Mouse (Mus musculus): ENCODE results near the gene Akap12.
A peak's percentile ranks its signal among the peaks of the same experiment; 100 is the strongest.

The Akap12 gene

DNA sequence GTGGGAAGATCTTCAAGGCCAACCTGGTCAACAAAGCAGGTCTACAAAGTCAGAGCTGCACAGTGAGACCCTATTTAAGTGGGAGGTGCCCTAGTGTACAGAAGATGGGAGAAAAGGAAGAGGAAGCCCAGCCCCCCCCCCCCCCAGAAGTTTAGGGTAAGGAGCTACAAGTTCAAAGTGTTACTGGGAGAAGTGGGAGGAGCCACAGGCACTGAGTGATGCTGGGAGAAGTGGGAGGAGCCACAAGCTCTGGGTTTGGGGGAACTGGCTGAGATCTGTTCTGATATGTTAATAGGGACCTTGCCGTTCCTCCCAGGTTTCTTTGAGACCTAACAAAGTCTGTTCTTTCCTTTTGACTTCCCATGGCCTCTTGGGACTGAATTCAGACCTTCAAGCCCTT lies 18.6 kb downstream of the Akap12 start:
- DNase-seq (ENCODE audit: low spot score in 2 of 2), result no peak

GRCm38 (mm10) chr10:4285752-4286151 lies 19.6 kb downstream of the Akap12 start:
- no peak for DNase-seq (ENCODE audit: low spot score in 2 of 2)

DNA sequence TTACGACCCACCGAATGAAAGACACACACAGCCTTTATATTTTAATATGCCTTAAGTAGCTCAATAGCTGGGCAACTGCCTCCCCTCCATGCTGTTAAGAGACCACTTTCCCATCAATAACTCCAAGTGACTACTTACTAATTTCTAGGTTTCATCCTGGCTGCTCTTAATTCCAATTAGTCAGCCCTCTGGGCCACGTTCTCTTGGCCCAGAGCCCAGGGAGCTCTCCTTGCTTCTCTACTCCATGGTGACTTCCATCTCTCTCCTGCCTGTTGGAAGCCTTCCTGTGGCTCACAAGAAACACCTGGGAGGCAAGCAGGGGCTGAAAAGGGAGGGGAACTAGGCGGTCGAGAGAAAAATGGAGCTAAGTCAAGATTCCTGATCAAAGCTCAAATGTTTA lies 23.0 kb downstream of the Akap12 start:
- DNase-seq (ENCODE audit: low spot score in 2 of 2), result no peak

DNA sequence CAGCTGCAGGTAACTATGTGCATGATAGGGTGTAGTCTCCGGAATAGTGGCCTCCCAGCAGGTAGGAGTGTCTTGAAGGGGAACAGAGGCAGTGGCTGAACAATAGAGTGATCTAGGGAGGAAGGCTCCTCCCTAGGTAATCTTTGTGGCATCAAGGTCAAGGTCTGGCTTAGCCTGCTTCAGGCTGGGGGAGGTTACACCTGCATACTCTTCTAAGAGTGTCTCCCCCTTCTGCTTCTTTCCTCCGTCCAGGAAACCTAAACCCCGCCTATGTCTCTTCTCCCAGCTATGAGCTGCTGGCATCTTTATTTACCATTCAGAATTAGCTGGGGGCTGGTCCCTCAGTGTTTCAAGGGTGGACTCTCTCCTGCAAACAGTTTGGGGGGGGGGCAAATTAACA lies 23.5 kb downstream of the Akap12 start:
- DNase-seq (ENCODE audit: low spot score in 2 of 2), result no peak

DNA sequence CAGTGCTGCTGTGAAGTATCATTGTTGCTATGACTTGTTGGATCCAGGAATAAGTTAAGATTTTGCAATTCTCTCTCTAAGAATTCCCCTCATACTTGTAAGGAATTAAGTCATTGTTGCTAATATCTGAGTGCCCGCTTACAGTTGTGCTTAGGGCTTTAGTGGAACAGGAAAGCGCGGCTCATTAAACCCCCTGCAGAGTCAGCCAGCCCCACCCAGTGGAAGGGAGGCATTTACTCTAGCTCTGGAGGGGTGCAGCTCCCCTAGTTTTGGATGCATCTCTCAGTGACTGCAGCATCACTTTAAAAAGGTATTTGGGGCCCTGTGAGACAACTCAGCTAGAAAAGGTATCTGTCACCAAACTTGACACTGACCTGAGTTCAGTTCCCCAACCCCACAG lies 24.0 kb downstream of the Akap12 start:
- DNase-seq (ENCODE audit: low spot score in 2 of 2), result no peak

DNA sequence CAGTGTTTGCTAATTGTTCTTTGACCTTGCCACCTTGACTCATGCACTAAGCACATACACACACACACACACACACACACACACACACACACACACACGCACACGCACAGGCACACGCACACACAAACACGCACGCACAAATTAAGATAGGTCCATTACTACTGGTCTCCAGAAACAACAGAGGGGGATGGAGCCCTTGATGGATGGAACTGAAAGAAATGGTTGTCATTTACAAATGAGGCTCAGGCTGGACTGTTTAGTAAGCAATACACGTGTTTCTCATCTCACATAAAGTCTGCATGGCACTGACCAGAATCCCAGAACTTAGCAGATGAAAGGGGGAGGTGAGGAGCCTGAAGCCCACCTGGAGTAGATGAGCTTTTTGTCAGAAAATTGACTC lies 24.4 kb downstream of the Akap12 start:
- no peak for DNase-seq (ENCODE audit: low spot score in 2 of 2)

DNA sequence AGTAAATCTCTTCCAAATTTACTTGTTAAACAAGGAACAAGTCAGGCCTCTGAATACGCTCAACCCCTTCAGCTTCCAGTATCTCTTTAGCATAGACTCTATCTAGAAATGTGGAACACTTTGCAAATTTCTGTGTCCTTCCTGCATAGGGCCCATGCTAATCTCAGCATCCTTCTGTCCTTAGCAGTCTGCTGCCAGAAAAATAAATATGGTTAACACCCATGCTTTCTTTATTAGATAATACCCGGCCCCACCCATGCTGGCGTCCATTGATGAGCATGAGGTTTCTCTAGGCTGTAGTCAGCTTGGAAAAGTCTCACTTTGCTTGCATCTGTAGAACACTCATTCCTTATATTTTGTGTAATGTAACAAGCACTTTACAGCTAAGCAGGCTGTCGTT lies 27.2 kb downstream of the Akap12 start:
- DNase-seq (ENCODE audit: low spot score in 2 of 2), result no peak

- DNase-seq (ENCODE audit: low spot score in 2 of 2), result no peak
These were observed 37.4 kb downstream of the Akap12 start for GRCm38 (mm10) chr10:4303558-4303957.

DNA sequence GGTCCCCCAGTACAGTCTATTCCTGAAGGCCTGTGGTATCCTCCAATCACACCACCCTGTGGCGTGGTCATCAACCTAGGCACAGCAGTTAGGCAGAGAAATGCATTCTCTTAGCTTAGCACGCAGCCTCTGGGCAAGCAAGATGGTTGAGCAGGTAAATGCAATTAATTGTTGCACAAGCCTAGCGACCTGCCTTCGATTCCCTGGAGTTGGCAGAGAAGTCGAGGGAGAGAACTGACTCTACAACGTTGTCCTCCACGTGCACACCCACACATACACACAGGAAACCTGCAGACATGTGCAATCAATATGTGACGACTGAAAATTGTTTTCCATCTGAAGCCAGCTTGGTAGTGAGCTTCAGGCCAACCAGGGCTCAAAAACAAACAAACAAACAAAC lies 57.7 kb downstream of the Akap12 start:
- DNase-seq (ENCODE audit: low spot score in 2 of 2), result no peak

DNA sequence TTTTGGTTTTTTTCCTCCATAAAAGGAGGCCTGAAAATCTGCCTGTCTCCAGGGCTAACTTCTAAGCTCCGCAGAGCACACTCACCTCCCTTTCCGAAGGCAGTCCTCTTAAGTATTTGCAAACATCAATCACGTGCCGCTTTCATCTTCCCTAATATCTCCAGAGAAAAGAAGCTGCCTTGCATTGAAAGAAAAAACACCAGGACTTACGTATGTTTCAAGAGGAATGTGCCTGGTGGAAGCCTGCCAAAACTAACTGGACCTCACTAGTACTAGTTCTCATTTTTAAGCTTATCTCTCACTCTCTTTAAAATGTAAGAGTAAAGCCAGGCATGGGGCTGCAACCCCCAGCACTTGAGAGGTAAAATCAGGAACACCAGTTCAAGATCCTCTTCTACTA lies 59.4 kb downstream of the Akap12 start:
- DNase-seq (ENCODE audit: low spot score in 2 of 2), result no peak

GRCm38 (mm10) chr10:4327716-4328115 lies 61.5 kb downstream of the Akap12 start:
- DNase-seq (ENCODE audit: low spot score in 2 of 2), result no peak

DNA sequence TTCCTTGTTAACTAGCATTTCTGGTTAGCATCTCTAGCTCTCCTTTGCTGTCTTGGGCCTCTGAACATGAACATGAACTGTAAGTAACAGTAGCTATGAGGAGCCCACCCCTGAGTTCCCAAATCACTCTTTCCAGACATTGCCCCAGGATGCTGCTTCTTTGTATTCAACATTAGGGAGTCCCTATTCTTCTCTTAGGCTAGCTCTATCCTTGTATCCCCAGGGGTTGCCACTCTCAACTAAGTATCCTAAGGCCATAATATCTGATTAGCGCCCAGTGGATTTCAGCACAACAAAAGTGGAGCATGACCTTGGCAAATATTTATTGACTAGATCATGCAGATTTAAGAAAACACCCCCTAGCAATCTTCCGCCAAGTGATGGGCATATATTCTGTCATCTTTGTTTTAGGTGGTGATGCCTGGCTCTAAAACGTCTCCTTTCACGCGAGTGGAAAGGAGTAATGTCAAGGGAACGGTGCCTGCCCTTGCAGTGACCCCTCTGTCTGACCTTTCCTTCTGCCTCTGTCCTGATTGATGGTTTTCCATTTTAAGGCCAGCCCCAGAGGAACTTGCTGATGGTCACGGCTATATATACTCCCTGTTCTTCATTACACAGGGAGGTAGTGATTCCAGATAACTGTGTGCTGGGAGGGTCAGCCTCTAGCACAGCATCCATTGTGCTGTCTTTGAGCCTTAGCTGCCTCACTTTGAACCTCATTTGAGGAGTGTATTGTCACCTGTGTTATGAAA lies 66.2 kb downstream of the Akap12 start:
- DNase-seq (ENCODE audit: low spot score in 2 of 2), result no peak

GRCm38 (mm10) chr10:4333319-4333718 lies 67.1 kb downstream of the Akap12 start:
- DNase-seq (ENCODE audit: low spot score in 2 of 2), result peak in 1 of 2 experiments; percentile 52

GRCm38 (mm10) chr10:4334039-4334683 lies 68.0 kb downstream of the Akap12 start:
- DNase-seq (ENCODE audit: low spot score in 2 of 2), result peak; percentile 52 to 85

- no peak for DNase-seq (ENCODE audit: low spot score in 2 of 2)
These were observed 72.8 kb downstream of the Akap12 start for GRCm38 (mm10) chr10:4338863-4339461.

GRCm38 (mm10) chr10:4341430-4341829 lies 75.2 kb downstream of the Akap12 start:
- peak in 1 of 2 experiments; percentile 35 for DNase-seq (ENCODE audit: low spot score in 2 of 2)

DNA sequence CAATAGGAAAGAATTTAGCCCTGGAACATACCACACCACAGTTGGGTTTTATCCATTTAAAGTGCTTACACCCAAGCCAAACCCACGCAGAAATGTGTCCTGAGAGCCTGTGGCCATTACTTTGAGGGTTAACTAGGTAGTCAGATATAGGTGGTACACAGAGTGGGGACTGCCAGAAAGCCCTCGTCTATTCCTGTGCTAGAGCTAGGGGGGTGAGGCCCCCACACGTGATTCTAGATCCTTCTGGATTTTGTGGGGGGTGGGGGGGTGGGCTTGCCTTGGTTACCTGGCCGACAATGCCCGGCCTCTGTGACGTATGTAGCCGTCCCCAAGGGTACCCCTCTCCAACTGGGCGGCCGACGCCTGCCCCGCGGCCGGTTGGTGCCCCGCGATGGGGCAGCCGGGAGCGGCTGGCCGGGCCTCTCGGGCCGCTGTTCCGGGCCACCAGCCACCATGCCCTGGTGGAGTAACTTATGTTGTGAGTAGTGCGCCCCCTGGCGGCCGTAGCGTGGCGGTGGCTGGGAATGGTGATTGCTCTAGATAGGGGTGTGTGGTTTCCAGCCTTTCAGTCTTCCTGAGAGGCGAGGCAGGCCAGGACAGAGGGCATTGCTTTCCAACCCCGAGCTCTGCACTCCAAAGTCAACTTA lies 80.4 kb downstream of the Akap12 start:
- peak; percentile 79 to 89 for DNase-seq (ENCODE audit: low spot score in 2 of 2)

- DNase-seq (ENCODE audit: low spot score in 2 of 2), result no peak
These were observed 80.9 kb downstream of the Akap12 start for GRCm38 (mm10) chr10:4347136-4347492.

DNA sequence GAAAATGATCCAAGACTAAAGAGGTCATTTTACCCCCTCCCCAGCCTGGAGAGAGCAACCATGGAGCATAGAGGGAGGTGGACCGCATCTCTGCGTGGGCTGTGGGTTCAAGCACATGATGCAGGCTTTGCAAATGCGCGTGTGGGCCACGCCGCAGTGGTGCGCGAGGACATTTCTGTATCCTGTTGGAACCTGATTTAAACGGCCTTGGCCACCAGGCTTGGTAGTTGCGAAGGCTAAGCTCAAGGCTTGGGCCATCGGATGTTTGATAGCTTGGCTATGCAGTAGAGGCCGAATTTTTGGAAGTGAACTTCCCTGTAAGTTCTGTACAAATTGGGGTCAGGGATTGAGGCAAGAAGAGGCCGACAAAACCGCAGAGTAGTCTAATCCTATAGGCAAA lies 81.4 kb downstream of the Akap12 start:
- no peak for DNase-seq (ENCODE audit: low spot score in 2 of 2)

DNA sequence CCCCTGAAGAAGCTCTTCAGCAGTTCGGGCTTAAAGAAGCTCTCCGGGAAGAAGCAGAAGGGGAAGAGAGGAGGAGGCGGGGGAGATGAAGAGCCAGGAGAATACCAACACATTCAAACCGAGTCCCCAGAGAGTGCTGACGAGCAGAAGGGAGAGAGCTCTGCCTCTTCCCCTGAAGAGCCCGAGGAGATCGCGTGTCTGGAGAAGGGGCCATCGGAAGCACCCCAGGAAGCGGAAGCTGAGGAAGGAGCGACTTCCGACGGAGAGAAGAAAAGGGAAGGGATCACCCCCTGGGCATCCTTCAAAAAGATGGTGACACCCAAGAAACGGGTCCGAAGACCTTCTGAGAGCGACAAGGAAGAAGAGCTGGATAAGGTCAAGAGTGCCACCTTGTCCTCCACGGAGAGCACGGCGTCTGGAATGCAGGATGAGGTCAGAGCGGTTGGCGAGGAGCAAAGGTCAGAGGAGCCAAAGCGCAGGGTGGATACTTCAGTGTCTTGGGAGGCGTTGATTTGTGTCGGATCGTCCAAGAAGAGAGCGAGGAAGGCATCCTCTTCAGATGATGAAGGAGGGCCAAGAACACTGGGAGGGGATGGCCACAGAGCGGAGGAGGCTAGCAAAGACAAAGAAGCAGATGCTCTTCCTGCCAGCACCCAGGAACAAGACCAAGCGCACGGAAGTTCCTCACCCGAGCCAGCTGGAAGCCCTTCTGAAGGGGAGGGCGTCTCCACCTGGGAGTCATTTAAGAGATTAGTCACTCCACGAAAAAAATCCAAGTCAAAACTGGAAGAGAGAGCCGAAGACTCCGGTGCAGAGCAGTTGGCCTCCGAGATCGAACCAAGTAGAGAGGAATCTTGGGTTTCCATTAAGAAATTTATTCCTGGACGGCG lies 88.4 kb downstream of the Akap12 start:
- DNase-seq (ENCODE audit: low spot score in 2 of 2), result no peak

DNA sequence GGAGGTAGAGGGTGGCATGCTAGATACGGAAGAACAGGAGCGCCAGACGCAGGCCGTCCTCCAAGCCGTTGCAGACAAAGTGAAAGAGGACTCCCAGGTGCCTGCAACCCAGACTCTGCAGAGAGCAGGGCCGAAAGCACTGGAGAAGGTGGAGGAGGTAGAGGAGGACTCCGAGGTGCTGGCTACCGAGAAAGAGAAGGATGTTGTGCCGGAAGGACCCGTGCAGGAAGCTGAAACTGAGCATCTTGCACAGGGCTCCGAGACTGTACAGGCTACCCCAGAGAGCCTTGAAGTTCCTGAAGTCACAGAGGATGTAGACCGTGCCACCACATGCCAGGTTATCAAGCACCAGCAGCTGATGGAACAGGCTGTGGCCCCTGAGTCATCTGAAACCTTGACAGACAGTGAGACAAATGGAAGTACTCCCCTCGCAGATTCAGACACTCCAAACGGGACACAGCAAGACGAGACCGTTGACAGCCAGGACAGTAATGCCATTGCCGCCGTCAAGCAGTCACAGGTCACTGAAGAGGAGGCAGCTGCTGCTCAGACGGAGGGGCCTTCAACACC lies 89.8 kb downstream of the Akap12 start:
- DNase-seq (ENCODE audit: low spot score in 2 of 2), result no peak

Data from spleen, postnatal 10 days (tissue).